Mouse (Mus musculus) testis, adult 2 months (tissue): ENCODE data around the gene Ralgps1.

Experiments used
- CTCF ChIP-seq: fragments of 200-500 bp; IDR thresholded peaks from 2 replicates; pipeline ENCODE4 v1.5.1; 2012; ENCODE audit warnings: low read depth, mild to moderate bottlenecking, inconsistent platforms, low read length, moderate library complexity; ENCODE audit not compliant: control insufficient read depth, insufficient read depth, insufficient replicate concordance
- POLR2A ChIP-seq: fragments of 200-500 bp; IDR thresholded peaks from 2 replicates; pipeline ENCODE4 v1.6.1; 2012; ENCODE audit warnings: low read depth, mild to moderate bottlenecking, inconsistent platforms, low read length, moderate library complexity; ENCODE audit not compliant: control insufficient read depth

DNA sequence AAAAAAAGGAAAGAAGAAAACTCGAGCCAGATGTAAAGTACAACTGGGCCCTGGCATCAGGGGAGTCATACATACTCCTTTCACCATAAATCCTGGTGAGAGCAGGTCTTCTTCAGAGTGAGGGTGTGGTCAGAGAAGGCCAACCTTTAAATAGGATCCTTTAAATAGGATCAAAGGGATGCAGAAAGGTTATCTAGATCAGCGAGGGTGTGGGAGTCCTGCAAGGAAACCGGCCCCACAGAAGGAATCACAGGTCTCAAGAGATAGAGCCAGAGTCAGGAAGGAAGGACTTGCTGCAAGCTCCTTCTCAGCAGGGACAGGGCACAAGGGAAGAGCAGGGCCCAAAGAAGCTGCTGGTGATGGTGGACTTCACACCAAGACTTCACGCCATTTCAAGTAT lies 46.2 kb upstream of the Ralgps1 start:
- TF ChIP-seq CTCF, result no peak
- TF ChIP-seq POLR2A, result no peak
